ENCODE assay signal across 29 mouse cellular contexts in the genomic region with DNA sequence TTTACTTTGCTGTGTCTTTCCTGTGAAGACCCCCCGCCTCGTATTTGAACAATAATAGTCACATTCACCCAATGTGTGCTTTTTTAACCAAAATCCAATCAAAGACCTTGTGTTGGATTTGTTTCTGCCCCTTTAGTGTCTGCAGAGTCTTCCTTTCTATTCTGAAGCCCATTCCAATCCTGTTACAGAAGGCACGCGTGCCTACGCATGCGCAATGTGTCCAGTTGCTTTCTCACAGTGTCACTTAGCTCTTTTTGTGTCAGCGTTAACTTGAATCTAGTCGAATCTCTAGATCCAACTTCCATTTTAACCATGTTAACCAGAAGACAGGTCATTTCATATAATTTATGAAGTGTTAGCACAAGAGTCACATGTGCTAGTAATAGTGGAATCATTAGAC. TPM values are rescaled to one million over a fixed set of nuclear protein-coding genes. Genes with fewer than 3 reads are reported as not detected.
A peak's percentile ranks its signal among the peaks of the same experiment; 100 is the strongest.
DNase-seq lines count a peak whose midpoint lies in the region; ATAC-seq and TF ChIP-seq lines count a peak whose summit lies in the region.
"Had no signal": no experiment of that assay in that cellular context is flagged by ENCODE, and none has a peak within 500 bp of the region (broad histone marks: within the 10 kb centered on the region; RNA-seq: fewer than 3 reads in every experiment).

No protein-coding gene starts in this region.

- H3K4me2 ChIP-seq in midbrain, embryonic 14.5 days (ENCODE audit: low read length), result peak overlapping the region; percentile 35
- H3K4me2 ChIP-seq in liver, embryonic 14.5 days (ENCODE audit: low read depth), result peak overlapping the region; percentile 33
- H3K4me2 ChIP-seq: embryonic facial prominence, embryonic 13.5 days; hindbrain, embryonic 13.5 days; neural tube, embryonic 12.5 days had no signal

- no peak for DNase-seq in left cerebral cortex, adult 2 months (ENCODE audit: extremely low spot score in 1 of 2, low spot score in 2 of 2)
- no peak for DNase-seq in left cerebral cortex, adult 8-10 months (ENCODE audit: low spot score in 2 of 2)
- peak; percentile 53 for DNase-seq in midbrain, embryonic 14.5 days
- DNase-seq in midbrain, embryonic 10.5 days (ENCODE audit: low spot score), result no peak
- no peak for DNase-seq in liver, embryonic 14.5 days (ENCODE audit: low read depth in 3 of 3, low spot score in 3 of 3)
- no peak for DNase-seq in layer of hippocampus, adult 8-10 months (ENCODE audit: low spot score in 2 of 2)
- no peak for DNase-seq in cerebellum, adult 11 months
- DNase-seq: adrenal gland, adult 8-10 months; B cell, adult 2 months; cerebellum, adult 18-20 months; embryo, embryonic 11 days; gastrocnemius, postnatal 25 days; heart, adult 2 months; kidney, adult 18-20 months; kidney, postnatal 4 days; thymus, postnatal 36 days had no signal

- H3K27ac ChIP-seq in left cerebral cortex, adult 2 months, result peak overlapping the region; percentile 44; the same call in 1 of the 2 replicates
- H3K27ac ChIP-seq in midbrain, embryonic 14.5 days (replicated peaks; ENCODE audit: low read depth, low read length), result 0 out of 2 replicates have a peak overlapping the region, but pooled peaks have one; percentile 13
- no peak overlapping the region for H3K27ac ChIP-seq in midbrain, embryonic 10.5 days (replicated peaks)
- H3K27ac ChIP-seq in liver, embryonic 14.5 days, result no peak overlapping the region
- H3K27ac ChIP-seq: embryonic facial prominence, embryonic 13.5 days; forebrain, embryonic 15.5 days; heart, adult 2 months; limb, embryonic 10.5 days; neural tube, embryonic 12.5 days had no signal

- no peaks in the 10 kb centered on the region for H3K36me3 ChIP-seq in midbrain, embryonic 14.5 days (ENCODE audit: control insufficient read depth, insufficient read depth, low read length)
- no peaks in the 10 kb centered on the region for H3K36me3 ChIP-seq in midbrain, embryonic 10.5 days
- no peaks in the 10 kb centered on the region for H3K36me3 ChIP-seq in liver, embryonic 14.5 days (replicated peaks; ENCODE audit: control insufficient read depth, insufficient read depth, low read depth)
- H3K36me3 ChIP-seq: embryonic facial prominence, embryonic 13.5 days; forebrain, embryonic 15.5 days; G1E; hindbrain, embryonic 13.5 days; limb, embryonic 10.5 days; neural tube, embryonic 12.5 days had no signal

- H3K4me3 ChIP-seq in left cerebral cortex, adult 2 months, result peak overlapping the region; percentile 15; the same call in 1 of the 2 replicates
- H3K4me3 ChIP-seq in midbrain, embryonic 14.5 days (replicated peaks; ENCODE audit: low read depth, low read length), result no peak overlapping the region
- no peak overlapping the region for H3K4me3 ChIP-seq in midbrain, embryonic 10.5 days
- no peak overlapping the region for H3K4me3 ChIP-seq in liver, embryonic 14.5 days (ENCODE audit: insufficient read depth in 1 of 2, low read depth in 2 of 2, low read length in 2 of 2)
- H3K4me3 ChIP-seq: embryonic facial prominence, embryonic 13.5 days; forebrain, embryonic 15.5 days; heart, adult 2 months; hindbrain, embryonic 13.5 days; limb, embryonic 10.5 days; neural tube, embryonic 12.5 days had no signal

- H3K9me3 ChIP-seq in midbrain, embryonic 14.5 days (ENCODE audit: control insufficient read depth, low read length), result 0 out of 2 replicates have a peak, but pooled peaks cover 5% of the 10 kb centered on the region
- 0 out of 2 replicates have a peak, but pooled peaks cover 6% of the 10 kb centered on the region for H3K9me3 ChIP-seq in midbrain, embryonic 10.5 days (replicated peaks)
- no peaks in the 10 kb centered on the region for H3K9me3 ChIP-seq in liver, embryonic 14.5 days (ENCODE audit: control insufficient read depth, low read length)
- H3K9me3 ChIP-seq: hindbrain, embryonic 13.5 days; limb, embryonic 10.5 days; neural tube, embryonic 12.5 days had no signal

- TF ChIP-seq EP300 in liver, embryonic 14.5 days (IDR thresholded peaks at IDR 0.05; ENCODE audit: low read depth), result no peak

- no peak for TF ChIP-seq CTCF in left cerebral cortex, adult 2 months (IDR thresholded peaks at IDR 0.05)
- TF ChIP-seq CTCF in liver, embryonic 14.5 days (IDR thresholded peaks at IDR 0.05; ENCODE audit: low read depth), result no peak

- intact Hi-C loops in left cerebral cortex, adult 2 months (cut with DNase I), result loop anchor here (5.0 kb wide), 1 partner anchor 77 kb away; no protein-coding TSS in a partner anchor

- no peak overlapping the region for H3K9ac ChIP-seq in midbrain, embryonic 14.5 days (replicated peaks; ENCODE audit: low read length)
- no peak overlapping the region for H3K9ac ChIP-seq in liver, embryonic 14.5 days (replicated peaks)
- H3K9ac ChIP-seq: embryonic facial prominence, embryonic 13.5 days; forebrain, embryonic 15.5 days; hindbrain, embryonic 13.5 days; neural tube, embryonic 12.5 days had no signal

- H3K27me3 ChIP-seq in midbrain, embryonic 14.5 days (ENCODE audit: control insufficient read depth, insufficient read depth, low read length), result no peaks in the 10 kb centered on the region
- H3K27me3 ChIP-seq in midbrain, embryonic 10.5 days (ENCODE audit: low read depth, poor library complexity, severe bottlenecking), result no peaks in the 10 kb centered on the region
- no peaks in the 10 kb centered on the region for H3K27me3 ChIP-seq in liver, embryonic 14.5 days (ENCODE audit: control insufficient read depth, insufficient read depth, low read length)
- H3K27me3 ChIP-seq: CH12.LX; embryonic facial prominence, embryonic 13.5 days; forebrain, embryonic 15.5 days; hindbrain, embryonic 13.5 days; neural tube, embryonic 12.5 days had no signal

- WGBS in midbrain, embryonic 14.5 days, result 77% methylated on average over 8 of the region's 8 CpGs
- 92% methylated on average over 8 of the region's 8 CpGs for WGBS in midbrain, embryonic 10.5 days
- 83% methylated on average over 8 of the region's 8 CpGs for WGBS in liver, embryonic 14.5 days (ENCODE audit: insufficient replicate concordance)

- peaks cover 10% of the 10 kb centered on the region for H3K4me1 ChIP-seq in midbrain, embryonic 14.5 days (ENCODE audit: control insufficient read depth, insufficient read depth, low read length)
- H3K4me1 ChIP-seq in midbrain, embryonic 10.5 days, result peaks cover 7% of the 10 kb centered on the region
- peaks cover 0 to 10% of the 10 kb centered on the region in 2 experiments; a peak in 2 of 4 replicates for H3K4me1 ChIP-seq in liver, embryonic 14.5 days (replicated peaks; ENCODE audit: control insufficient read depth in 2 of 2, insufficient read depth in 2 of 2, low read length in 1 of 2)

- no peak for ATAC-seq in midbrain, embryonic 14.5 days (ENCODE audit: low FRiP score, low TSS enrichment)
- no peak for ATAC-seq in liver, embryonic 14.5 days (ENCODE audit: insufficient read depth)
- ATAC-seq: inflammation-experienced regulatory T-cells, adult 6 months had no signal

RNA-seq across cellular contexts. Expression of gene Hspb3, which starts 36.5 kb away (rescaled TPM):
- 1 to 10 TPM; 6.6 to 8.1 TPM for total RNA-seq in left cerebral cortex, adult 2 months (2021)
- total RNA-seq in left cerebral cortex, adult 8-10 months (2022), result 1 to 10 TPM; 3.5 to 6.1 (median 5.2) TPM
- 0.29 TPM in 1 of 2 replicates, not detected in the other for polyA plus RNA-seq in midbrain, embryonic 14.5 days (2014; fragmentation: Nextera tagmentation; extraction: Ambion mirVana)
- not detected in 2 replicates for polyA plus RNA-seq in midbrain, embryonic 10.5 days (2016; fragmentation: Nextera tagmentation; extraction: Ambion mirVana)
- 0.06 TPM in 1 of 2 replicates, not detected in the other for polyA plus RNA-seq in liver, embryonic 14.5 days (2012; rRNA removed)
- polyA plus RNA-seq in liver, embryonic 14.5 days (2014; fragmentation: Nextera tagmentation; extraction: Ambion mirVana), result not detected in 2 replicates
- 1 to 10 TPM in 3 of 4 experiments, not detected in 1; 1.9 to 2.9 (median 2.8) TPM for total RNA-seq in layer of hippocampus, adult 8-10 months (2022)
- total RNA-seq: adrenal gland, adult 8-10 months; CH12.LX; G1E; liver, adult 2 months; megakaryocyte-erythroid progenitor cell, adult 5-6 weeks had no signal
- polyA plus RNA-seq: erythroblast, embryonic 14.5 days; G1E; hindbrain, embryonic 13.5 days; inflammation-experienced regulatory T-cells, adult 6 months; limb, embryonic 10.5 days; liver, adult 2 months; spleen, adult 2 months; stomach, embryonic 14.5 days had no signal

Comparison
In these comparisons a context has a peak if more than half of its experiments do, and no peak if none do; other contexts are left out.
1. H3K27ac ChIP-seq: peak in left cerebral cortex, adult 2 months (single experiment) and midbrain, embryonic 14.5 days (single experiment); none in midbrain, embryonic 10.5 days (single experiment) and liver, embryonic 14.5 days (single experiment).